Mouse (Mus musculus): Measurements from ENCODE around the gene Olfr813.
"Not testable (repeated sequence)": the region's sequence is repeated elsewhere in the genome, so short reads cannot be mapped to it uniquely, and the experiment has no call there.

The Olfr813 gene

GRCm38 (mm10) chr10:129855067-129855466 is at the start of gene Olfr813:
Gene Olfr813 (plus strand): TSS chr10:129855367.
- in situ Hi-C loops (cut with MseI, MboI): no loop called here

GRCm38 (mm10) chr10:129845994-129846393 is 9.2 kb upstream of the Olfr813 start, which contains the start of gene Olfr812:
Gene Olfr812 (minus strand): TSS chr10:129846094.
- in situ Hi-C loops (cut with MseI, MboI): no loop called here

GRCm38 (mm10) chr10:129847343-129847742 is 7.8 kb upstream of the Olfr813 start:
- in situ Hi-C loops (cut with MseI, MboI): no loop called here

- in situ Hi-C loops (cut with MseI, MboI): not testable (repeated sequence)
Observed at GRCm38 (mm10) chr10:129879751-129880150, 24.6 kb downstream of the Olfr813 start, which contains the start of gene Olfr814. Gene Olfr814 (minus strand): TSS chr10:129879851.

GRCm38 (mm10) chr10:129885496-129885895 is 30.3 kb downstream of the Olfr813 start:
- in situ Hi-C loops (cut with MseI, MboI): not testable (repeated sequence)

- in situ Hi-C loops (cut with MseI, MboI): no loop called here
Observed at GRCm38 (mm10) chr10:129885934-129886333, 30.8 kb downstream of the Olfr813 start.

- in situ Hi-C loops (cut with MseI, MboI): not testable (repeated sequence)
Observed at GRCm38 (mm10) chr10:129905767-129906166, 50.6 kb downstream of the Olfr813 start, which contains the start of gene Olfr815. Gene Olfr815 (minus strand): TSS chr10:129905867.

Measured in mouse trophoblast stem cell (cell line).